Mouse (Mus musculus) adrenal gland, postnatal 25 days (tissue): Measurements from ENCODE around the gene Sept5. TPM values are rescaled to one million over a fixed set of nuclear protein-coding genes. Genes with fewer than 3 reads are reported as not detected.

Experiments
- DNase-seq: peaks from one replicate; pipeline ENCODE4 v3.0.0; 2021; ENCODE audit warnings: mixed read lengths
- long read RNA-seq: library from polyadenylated mRNA; stranded (forward); transcript quantifications from one replicate; pipeline ENCODE4 v2.0.0, GENCODE M21; 2021
- total RNA-seq: library from RNA; stranded (reverse); gene quantifications from 2 replicates; pipeline ENCODE4 v1.2.3, GENCODE M21; 2021

Gene Sept5
- 8.4 and 11.4 TPM in 2 replicates for total RNA-seq
- long read RNA-seq, partial matches to known transcripts, result 1 of 1 reads
- long read RNA-seq, other reads (novel, unspliced or antisense), result 0 of 1 reads

DNA sequence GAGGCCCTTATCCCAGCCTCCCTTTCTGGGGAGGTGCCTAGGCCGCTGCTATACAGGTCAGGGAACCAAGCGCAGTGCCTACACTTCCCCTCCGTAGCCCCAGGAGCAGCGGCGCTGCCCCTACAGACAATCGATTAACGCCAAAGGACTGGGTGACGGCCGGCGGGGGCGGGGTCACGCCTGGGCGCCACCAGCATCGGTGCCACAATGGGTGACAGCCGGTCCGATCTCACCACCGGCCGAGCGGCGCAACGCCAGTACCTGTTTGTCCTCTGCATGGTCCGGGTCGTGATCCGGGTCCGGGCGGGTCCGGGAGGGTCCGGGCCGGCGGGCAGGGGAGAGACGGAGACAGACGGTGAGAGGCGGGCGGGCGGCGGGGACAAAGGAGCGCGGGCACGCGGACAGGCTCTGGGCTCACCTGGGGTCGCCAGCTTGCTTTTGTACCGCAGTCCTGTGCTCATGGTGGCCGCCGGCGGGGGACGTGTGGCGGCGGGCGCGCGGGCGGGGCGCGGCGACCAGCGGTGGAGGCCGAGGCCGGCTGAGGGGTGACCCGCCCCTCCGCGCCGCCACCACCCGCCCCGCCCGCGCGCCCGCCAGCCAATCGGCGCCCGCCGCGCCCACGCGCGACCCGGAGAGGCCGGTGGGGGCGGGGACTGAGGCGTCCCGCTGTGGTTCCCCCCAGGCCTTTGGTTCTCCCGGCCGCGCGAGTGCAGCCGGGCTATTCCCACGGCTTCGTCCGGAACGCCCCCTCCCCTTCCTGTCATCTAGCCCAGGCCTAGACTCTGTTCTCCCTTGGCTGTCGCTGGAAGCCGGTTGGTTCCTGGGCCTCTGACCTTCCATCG is at the start of gene Sept5:
Sept5 (minus strand) TSS at position 565 of the 842 bp plus-strand sequence.
- DNase-seq, result peak; percentile 85

DNA sequence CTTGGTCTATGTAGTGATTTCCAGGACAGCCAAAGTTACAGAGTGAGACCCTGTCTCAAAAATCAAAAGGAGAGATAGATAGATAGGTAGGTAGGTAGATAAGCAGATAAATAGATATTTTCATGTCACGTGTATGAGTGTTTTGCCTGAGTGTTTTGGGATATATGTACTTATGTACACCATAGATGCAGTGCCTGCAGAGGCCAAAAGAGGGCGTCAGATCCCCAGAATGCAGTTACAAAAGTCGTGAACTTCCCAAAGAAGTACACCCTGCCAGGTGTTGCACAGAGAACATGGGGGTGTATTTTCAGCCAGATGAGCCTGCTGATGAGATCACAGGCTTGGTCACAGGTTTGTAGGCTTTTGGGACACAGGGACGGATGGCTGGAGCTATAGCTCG is 49.4 kb upstream of the Sept5 start:
- no peak for DNase-seq

DNA sequence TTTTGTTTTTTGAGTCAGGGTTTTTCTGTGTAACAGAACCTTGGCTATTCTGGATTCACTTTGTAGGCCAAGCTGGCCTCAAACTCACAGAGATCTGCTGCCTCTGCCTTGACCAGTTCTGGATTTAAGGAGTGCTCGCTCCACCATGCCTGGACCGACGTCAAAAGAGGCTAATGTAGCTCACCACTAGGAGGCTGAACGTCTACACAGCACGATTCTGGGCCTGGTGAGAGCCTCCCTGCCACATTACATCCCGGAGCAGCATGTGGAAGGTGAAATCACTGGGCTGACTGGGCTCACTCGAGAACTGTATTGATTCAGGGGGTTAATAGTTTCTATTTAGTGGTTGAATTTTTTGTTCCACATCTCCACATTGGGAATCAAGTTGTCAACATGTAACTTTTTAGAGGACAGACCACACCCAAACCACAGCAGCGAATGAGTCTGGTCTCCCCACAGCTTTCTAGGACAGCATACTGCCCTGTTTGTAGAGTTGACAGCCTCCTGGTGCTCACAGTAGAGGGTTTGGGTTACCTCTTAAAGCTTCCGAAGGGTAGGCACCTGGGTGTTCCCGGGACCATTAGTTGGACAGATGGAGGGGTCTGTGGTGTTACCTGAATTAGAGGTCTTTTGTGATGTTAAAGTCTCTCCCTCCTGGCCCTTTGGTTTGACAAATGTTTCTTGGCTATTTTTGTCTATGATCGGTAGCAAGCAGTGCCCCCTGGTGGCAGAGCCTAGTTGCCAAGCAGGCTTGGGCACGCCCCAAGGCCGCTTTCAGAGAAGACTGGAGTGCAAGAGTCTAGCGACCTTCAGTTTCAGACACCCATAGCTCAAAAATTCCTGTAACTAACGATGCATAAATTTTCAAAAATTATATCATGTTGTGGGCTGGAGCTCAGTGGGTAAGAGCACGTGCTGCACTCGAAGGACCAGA is 48.3 kb upstream of the Sept5 start:
- DNase-seq, result peak; percentile 86

DNA sequence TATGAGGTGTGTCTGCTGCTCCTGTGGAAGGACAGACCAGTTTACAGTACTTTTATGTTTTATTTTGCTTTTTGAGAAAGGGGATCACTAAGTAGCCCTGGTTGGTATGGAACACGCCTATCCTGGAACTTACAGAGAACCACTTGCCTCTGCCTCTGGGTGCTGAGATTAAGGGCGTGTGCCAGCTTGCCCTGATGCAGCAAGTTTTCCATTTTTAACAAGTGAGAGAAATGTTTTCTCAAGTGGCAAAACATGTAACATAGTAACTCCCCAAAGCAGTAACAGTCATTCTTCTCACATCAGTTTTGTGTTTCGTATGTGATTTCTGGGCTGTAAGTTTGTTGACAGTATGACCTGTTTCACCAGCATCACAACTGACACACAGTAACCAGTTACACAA is 43.3 kb upstream of the Sept5 start:
- no peak for DNase-seq

DNA sequence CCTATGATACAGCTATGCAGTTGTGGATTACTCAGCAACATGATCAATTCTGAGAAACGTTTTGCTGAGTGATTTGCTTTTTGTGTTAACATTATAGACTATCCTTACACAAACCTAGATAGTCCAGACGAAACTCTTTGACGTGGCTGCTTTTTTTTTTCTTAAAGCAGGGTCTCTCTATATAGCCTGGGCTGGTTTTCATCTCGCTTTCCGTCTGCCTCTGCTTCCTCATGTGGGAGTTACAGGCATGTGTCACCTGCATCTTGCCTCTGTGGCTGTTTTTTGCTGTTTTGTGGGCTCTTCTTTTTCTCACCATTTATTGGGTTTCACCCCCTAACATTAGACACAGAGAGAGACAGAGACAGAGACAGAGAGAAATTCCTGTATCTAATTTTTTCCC is 42.3 kb upstream of the Sept5 start:
- no peak for DNase-seq

DNA sequence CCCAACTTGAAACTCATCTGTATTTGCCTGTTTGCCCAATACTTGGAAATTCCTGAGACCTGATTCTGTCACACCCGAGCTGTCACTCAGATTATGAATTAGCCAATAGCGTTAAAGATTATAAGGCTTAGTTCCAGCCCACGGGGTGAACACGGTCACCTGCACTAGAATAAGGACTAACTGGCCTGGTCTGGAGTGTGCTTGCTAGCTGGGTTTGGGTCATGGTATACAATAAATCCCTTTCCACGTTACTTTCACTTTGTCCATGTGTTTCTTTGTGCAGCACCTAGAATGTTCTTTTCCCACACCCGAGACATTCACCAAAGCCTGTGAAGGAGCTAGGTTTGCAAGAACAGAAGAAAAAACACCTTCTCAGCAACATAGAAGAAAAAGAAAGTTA is 40.2 kb upstream of the Sept5 start:
- no peak for DNase-seq

DNA sequence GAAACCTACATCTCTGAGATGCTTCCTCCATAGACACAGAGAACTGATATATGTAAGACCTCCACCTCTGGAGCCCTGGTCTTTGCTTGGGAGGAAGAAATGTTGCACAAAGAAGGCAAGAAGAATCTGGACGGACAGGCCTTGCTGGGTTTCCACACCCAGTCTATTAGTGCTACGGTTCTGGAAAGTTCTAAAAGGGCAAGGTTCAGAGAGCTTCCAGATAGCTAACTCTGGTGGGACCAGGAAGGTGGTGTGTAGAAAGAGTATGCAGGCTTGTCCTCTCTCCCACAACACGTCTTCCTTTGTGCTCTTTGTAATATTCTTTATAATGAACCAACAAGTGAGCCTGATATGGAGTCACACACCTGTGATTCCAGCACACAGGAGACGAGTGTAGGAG is 28.8 kb upstream of the Sept5 start:
- DNase-seq, result no peak

DNA sequence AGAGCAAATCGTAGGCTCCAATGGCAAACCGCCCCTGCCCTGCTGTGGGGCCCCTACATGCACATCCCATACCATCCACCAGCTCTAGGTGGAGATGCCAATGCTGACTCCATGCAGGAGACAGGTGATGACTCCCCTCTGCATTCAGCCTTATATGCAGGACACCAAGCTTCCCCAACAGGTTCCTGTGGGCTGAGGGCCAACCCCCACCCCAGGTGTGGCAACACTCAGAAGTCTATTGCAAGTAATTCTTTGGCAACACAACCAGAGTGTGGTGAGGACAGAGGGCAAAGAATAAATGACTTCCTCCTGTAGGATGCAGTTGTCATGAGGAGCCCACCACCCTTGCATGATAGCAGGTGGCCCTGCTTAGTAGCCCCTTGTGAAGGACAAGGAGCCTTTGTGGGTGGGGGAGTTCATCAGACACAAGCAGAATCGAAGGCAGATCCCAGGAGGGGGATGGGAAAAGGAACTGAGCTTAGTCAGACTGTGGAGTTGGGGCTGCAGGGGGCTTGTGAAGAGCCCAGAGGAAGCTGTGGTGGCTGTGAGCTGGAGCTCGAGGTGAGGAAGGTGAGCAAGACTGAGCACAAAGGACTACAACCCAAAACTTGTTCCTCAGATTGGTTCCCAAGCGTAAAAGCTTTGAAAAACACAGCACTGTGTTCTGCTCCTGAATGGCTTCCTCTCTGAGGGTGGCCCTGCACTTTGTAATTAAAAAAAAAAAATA is 25.8 kb upstream of the Sept5 start:
- DNase-seq, result no peak

DNA sequence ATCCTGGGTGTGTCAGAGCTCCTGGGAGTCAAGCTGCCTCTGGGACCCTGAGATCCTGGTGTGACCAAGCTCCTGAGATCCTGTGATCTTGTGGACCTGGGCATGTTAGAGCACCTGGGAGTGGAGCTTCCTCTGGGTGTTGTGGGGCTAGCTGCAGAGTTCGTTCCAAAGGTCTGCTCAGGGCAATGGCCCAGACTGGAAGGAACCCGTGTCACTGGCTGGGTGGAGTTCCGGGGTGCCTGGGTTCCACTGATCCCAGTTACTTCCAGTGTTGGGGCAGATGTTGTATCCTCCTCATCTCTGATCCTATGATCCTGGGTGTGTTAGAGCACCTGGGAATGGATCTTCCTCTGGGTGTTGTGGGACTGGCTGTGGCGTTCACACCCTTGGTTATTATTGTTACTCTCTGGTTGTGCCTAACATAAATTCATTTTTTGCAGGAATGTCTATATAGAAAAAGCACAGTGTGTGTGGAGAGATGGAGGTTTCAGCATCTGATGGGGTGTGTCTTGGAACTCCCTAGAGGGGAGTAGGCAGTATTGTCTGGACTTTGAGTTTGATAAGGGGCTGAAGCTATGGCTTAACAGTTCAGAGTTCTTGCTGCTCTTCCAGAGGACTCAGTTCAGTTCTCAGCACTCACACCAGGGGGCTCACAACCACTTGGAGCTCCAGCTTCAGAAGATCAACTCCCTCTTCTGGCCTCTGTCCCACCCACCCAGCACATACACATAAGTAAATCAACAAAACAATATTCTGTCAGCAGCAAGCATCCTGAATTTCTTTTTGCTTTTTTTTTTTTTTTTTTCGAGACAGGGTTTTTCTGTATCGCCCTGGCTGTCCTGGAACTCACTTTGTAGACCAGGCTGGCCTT is 23.8 kb upstream of the Sept5 start:
- no peak for DNase-seq

DNA sequence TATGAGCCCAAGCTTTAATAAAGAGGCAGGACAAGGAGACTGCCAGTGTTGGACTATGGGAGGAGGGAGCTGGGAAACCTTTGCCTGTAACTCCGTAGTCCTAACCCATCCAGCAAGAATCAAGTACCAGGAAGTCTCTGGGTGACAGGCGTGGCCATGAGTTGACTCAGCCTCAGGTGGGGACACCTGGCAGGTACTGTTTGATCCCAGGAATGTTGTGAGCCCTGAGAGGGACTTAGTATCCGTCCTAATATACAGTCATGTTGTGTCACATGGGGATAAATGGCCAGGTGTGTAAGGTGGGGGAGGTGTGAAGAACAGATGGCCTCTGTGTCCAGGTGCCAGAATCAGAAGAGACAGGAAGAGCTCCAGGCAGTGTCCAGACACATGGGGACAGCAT is 19.4 kb upstream of the Sept5 start:
- DNase-seq, result no peak

DNA sequence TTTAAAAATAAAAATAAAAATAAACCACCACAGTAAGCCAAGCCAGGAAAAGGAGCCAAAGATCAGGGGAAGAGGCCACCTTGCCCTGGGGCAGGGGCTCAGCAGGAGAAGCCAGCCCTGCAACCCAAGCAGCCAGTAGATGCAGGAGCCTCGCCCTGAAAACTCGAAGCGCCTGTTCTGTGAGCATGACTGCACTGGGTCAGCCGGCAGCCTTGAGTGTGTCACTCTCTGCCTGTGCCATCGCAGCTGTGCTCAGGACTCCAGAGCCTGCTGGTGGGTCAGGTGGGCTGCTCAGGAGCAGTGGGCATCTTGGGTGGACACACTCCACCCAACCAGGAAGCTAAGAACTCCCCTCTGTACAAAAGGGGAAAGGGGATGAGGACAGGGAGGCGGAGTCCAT is 15.6 kb upstream of the Sept5 start:
- DNase-seq, result no peak

DNA sequence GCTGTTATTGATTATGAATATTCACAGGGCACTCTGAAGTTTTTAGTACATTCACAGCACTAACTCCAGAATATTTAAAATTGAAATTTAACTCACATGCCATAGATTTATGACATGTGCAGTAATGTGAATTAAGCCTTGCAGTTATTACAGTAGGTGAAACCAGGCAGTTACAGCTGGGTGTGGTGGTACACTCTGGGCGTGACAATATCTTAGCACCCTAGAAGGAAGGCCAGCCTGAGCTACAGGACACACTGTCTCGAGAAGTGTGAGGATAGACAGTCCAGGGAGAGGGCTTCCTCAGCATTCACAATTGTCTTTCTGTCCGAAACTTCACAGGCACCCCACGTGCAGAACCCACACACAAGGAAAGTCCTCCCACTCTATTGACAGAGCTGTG is 14.7 kb upstream of the Sept5 start:
- no peak for DNase-seq

DNA sequence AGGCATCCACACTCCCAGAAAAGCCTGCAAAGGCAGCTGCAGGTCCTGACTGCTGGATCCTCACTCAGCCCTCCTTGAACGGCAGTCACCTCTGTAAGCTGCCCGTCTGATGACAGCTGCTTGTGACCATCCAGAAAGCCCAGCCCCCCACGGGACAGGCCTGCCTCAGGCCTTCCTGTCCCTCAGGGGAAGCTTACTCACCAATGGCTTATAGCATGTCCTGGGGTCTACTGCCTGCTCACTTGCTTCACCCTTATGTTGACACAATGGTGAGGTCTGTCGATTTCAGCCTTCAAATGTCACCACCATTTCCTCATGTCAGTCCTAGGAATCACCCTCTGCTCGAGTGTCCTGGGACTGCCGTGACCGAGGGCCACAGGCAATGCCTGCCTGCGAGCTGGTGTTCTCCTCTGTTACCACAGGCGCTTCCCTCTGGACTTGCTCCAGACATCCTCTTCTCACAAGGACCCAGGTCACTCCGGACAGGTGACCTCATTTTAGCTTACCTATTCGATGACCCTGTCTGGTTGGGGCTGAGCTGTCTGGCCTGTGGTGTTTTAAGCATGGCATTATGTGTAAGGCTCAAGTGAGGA is 13.7 kb upstream of the Sept5 start:
- DNase-seq, result no peak

DNA sequence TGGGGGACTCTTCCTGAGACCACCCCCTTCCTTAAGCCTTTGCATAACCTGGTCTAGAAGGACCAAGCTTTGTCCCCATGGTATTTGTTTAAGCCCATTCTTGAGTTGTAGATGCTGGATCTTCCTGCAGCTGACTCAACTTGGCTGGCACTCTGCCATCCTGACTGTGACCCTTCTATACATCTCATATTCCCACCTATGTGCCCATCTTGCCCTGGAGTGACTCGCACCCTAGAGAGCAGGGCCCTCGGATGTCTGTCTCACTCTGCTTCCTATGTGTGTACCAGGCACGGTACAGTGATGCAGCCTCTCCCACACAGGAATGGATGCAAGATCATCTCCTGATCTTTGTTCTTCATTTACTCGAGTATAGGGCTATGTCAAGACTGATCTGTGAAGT is 13.1 kb upstream of the Sept5 start:
- DNase-seq, result no peak

DNA sequence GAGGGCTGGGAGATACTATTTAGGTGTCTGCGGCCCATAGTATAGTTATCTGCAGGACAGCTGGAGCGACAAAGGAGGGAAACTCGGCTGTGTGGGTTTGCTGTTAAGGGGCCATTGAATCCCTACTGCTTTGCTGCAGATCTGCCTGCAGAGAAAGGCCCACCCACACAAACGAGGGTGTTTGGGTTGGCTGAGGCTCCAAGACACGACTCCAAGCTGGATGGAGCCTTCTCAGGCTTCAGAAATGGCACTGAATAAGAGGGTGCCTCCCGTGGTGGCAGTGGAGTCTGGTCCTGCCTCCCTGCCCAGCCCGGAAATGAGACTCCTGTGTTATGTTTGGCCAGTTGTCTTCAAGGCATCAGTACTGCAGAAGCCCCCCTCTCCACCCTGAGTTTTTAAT is 12.5 kb upstream of the Sept5 start:
- no peak for DNase-seq

DNA sequence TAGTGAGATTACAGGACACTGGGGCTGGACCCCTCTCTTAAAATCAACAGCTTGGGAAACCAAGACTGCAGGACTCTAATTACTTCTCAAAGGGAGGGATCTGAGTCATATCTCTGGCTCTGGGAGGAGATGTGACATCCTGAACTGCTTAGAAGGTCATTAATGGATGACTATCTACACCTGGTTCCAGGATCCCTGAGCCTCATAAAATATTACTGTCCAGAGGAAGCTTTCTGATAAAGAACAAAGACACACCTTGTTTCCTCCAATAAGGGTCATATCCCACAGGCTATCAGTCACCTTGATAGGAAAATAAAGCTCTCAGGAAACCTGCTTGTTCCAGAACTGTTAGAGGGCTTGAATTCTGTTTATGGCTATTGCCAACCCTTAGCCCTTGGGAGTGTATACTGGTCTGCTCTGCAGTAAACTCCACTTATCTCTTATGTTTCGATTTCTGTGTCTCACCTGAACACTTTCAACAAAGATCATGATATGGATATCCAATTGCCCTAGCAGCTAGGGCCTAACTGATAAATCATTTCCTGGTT is 9.7 kb upstream of the Sept5 start:
- DNase-seq, result no peak

DNA sequence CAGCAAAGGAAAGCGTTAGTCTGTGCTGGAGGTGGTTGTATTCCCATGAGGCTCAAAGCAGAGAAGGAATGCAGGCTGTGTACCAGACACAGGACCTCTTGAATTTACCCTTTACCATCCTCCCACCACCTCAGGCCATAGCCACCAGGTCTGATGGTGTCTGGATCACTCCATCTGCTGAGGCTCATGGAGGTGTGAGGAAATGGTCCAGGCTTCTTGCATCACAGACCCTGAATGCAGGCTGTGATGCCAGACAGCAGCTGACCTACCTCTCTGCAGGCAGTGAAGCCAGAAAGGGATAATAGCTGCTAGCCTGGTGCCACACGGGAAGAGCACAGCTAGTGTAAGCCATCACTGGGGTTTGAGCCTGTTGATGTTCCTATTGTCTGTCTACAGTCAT is 8.6 kb upstream of the Sept5 start:
- DNase-seq, result no peak

DNA sequence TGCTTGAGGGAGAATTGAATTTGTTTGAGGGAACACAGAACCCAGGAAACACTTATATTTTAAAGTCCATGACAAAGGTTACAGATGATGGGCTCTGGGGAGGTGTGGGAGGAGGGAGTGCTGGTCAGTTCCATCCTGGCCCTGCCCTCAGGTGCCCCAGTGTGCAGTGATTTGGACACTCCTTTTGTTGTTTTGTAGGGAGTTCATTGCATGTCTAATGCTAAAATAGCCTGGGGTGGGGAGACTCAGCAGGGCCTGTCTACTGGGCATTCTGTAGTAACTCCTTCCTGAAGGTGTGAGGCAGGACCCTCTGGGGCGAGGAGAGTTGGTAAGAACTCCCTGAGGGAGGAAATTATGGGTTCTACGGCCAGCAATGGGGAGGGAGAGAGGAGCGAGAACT is 7.0 kb upstream of the Sept5 start:
- DNase-seq, result no peak

DNA sequence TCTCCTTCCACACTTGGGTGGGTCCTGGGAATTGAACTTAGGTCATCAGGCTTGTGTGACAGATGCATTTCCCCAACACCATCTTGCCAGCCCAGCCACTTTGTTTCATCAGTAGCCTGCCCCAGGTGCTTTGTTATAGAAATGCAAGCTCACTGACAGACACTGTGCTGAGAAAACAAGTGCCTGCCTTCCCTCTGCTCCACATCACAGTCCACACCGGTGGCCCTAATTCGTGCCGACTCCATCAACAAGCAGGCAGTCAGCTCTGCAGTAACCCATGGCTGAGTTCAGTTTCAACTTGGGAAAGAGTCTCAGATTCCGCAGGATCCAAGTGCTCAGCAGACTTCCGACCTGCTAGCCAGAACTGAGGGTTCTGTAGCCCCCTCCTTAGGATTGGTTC is 6.6 kb upstream of the Sept5 start:
- no peak for DNase-seq

DNA sequence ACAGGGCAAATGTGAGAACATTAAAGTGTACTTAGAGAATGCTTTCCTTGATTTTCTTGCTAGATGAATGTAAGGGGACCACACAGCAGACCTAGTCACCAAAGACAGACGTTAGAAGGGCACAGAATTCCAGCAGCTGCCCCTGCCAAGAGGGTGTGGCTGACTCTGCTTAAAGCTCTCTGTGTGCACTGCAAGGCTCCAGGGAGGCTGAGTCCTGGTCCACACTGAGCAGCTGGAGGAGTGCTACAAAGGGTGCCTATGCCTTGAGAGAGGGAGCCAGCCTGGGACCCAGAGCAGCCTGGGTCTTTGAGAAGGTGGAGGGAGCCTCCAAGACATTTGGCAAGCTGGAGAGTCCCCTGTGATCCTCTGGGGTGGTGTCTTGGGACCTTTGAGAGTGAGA is 3.6 kb upstream of the Sept5 start:
- no peak for DNase-seq

DNA sequence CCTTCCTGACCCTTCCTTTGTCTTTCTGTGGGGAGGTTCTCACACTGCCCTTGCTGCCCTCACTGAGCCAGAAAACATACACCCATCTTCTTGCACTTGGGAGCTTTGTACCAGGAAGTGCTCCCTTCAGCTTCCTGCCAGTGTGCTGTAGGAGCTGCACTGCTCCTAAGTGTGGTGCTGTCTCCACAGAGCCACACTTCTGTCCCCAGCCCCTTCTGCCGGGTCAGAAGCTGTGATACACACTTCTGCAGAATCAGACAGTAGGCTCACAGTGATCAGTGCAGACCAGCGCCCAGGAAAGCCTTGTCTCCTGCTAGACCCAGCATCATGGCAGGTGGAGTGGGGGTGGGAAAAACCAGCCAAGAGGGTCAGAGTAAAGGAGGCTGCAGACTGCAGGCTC is 3.1 kb upstream of the Sept5 start:
- no peak for DNase-seq
